In the genomic region with DNA sequence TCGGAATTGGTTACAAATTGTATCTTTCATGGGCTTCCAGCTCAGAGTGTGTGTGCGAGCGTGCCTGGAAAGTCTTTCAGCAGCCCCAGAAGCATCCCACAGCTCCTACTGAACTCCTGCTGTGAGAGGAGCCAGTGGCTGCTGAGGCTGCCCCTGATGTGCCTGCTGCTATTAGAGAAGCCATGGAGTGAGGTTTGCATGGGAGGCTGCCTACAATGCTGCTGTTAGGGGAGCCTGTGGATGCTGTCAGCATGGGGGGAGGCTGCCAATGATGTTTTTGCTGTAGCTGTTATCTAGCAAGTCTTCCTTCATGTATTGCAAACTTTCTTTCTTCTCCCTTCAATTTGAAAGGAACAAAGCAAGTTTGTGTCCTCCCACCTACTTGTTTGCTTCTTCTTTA, we compare ENCODE assay signal across 17 mouse cellular contexts.
DNase-seq lines count a peak whose midpoint lies in the region; ATAC-seq and TF ChIP-seq lines count a peak whose summit lies in the region.
"Had no signal": no experiment of that assay in that cellular context is flagged by ENCODE, and none has a peak within 500 bp of the region (broad histone marks: within the 10 kb centered on the region; RNA-seq: fewer than 3 reads in every experiment).

No protein-coding gene starts in this region.

- H3K4me3 ChIP-seq in forebrain, embryonic 15.5 days, result no peak overlapping the region
- H3K4me3 ChIP-seq: forebrain, embryonic 12.5 days; heart, embryonic 15.5 days; hindbrain, embryonic 15.5 days had no signal

- no peak for TF ChIP-seq POLR2A in brain, embryonic 14.5 days (IDR thresholded peaks at IDR 0.05; ENCODE audit: borderline replicate concordance, extremely low read depth, insufficient read depth, insufficient read length, poor library complexity, severe bottlenecking)

- peak; percentile 1 for DNase-seq in left cerebral cortex, postnatal 4 days
- DNase-seq in left cerebral cortex, postnatal 10 days (ENCODE audit: extremely low spot score in 1 of 2, low spot score in 2 of 2), result no peak
- DNase-seq in ZHBTc4 (ENCODE audit: low read depth, low spot score), result peak; percentile 6
- peak; percentile 18 for DNase-seq in brain, embryonic 14.5 days (ENCODE audit: low read depth)
- DNase-seq: adrenal gland, postnatal 14 days; cerebellum, adult 2 months; gastrocnemius, postnatal 36 days; heart, adult 18-20 months; heart, postnatal 14 days had no signal

- no peak for TF ChIP-seq CTCF in brain, embryonic 14.5 days (IDR thresholded peaks at IDR 0.05; ENCODE audit: borderline replicate concordance, extremely low read depth, insufficient read depth, insufficient read length)

- no peak for ATAC-seq in forebrain, embryonic 15.5 days (replicated peaks)
- ATAC-seq in frontal cortex, adult (ENCODE audit: low TSS enrichment), result no peak
- ATAC-seq: activated CD4-positive, CD25-positive, alpha-beta regulatory T cell, adult 4 months; intestine, embryonic 16.5 days had no signal

- H3K4me2 ChIP-seq in forebrain, embryonic 15.5 days (replicated peaks), result no peak overlapping the region
- H3K4me2 ChIP-seq: forebrain, embryonic 12.5 days; heart, embryonic 11.5 days; heart, embryonic 15.5 days; hindbrain, embryonic 15.5 days had no signal

- H3K9me3 ChIP-seq in forebrain, embryonic 15.5 days, result no peaks in the 10 kb centered on the region
- H3K9me3 ChIP-seq: forebrain, embryonic 12.5 days; heart, embryonic 15.5 days; hindbrain, embryonic 15.5 days had no signal

- 27% methylated on average over 3 of the region's 3 CpGs for WGBS in forebrain, embryonic 15.5 days

- no peaks in the 10 kb centered on the region for H3K36me3 ChIP-seq in forebrain, embryonic 15.5 days
- H3K36me3 ChIP-seq: forebrain, embryonic 12.5 days; heart, embryonic 15.5 days; hindbrain, embryonic 15.5 days had no signal

- no peaks in the 10 kb centered on the region for H3K4me1 ChIP-seq in forebrain, embryonic 15.5 days
- H3K4me1 ChIP-seq: forebrain, embryonic 12.5 days; heart, embryonic 15.5 days; hindbrain, embryonic 15.5 days had no signal

- no peak overlapping the region for H3K27ac ChIP-seq in forebrain, embryonic 15.5 days (replicated peaks)
- H3K27ac ChIP-seq: forebrain, embryonic 12.5 days; heart, embryonic 15.5 days; hindbrain, embryonic 15.5 days had no signal

- intact Hi-C loops in left cerebral cortex, postnatal 4 days (cut with DNase I), result loop anchor here (10.0 kb wide), 2 partner anchors 126 to 976 kb away; partner anchors contain the start of gene Pdzrn4
- intact Hi-C loops in left cerebral cortex, postnatal 10 days (cut with DNase I), result loop anchor here (10.0 kb wide), 2 partner anchors 946 to 976 kb away; no protein-coding TSS in a partner anchor

- H3K9ac ChIP-seq in forebrain, embryonic 15.5 days (replicated peaks), result no peak overlapping the region
- H3K9ac ChIP-seq: forebrain, embryonic 12.5 days; heart, embryonic 15.5 days; hindbrain, embryonic 15.5 days had no signal

- H3K27me3 ChIP-seq in forebrain, embryonic 15.5 days, result no peaks in the 10 kb centered on the region
- H3K27me3 ChIP-seq: forebrain, embryonic 12.5 days; heart, embryonic 15.5 days; hindbrain, embryonic 15.5 days had no signal

Comparison
In these comparisons a context has a peak if more than half of its experiments do, and no peak if none do; other contexts are left out.
1. DNase-seq: peak in left cerebral cortex, postnatal 4 days (single experiment), ZHBTc4 (single experiment) and brain, embryonic 14.5 days (single experiment); none in left cerebral cortex, postnatal 10 days (0 of 2).